Mouse (Mus musculus) heart, postnatal 0 days (tissue): Measurements from ENCODE around the gene Irf2bpl.

Source experiments
- CTCF ChIP-seq: IDR thresholded peaks from 2 replicates; pipeline ENCODE4 v1.5.1; 2016; ENCODE audit warnings: antibody characterized with exemption, control low read depth, low read depth
- EP300 ChIP-seq: IDR thresholded peaks from 2 replicates; pipeline ENCODE4 v1.6.1; 2016; ENCODE audit warnings: antibody characterized with exemption, low read depth

- no peak for TF ChIP-seq CTCF
- TF ChIP-seq EP300, result no peak
Measured at GRCm38 (mm10) chr12:86895703-86896409, 11.3 kb upstream of the Irf2bpl start.
